Mouse (Mus musculus) bone marrow macrophage, adult 2 months (primary cell): Measurements from ENCODE around the gene Rab27a.

Experiments used
- CTCF ChIP-seq: IDR thresholded peaks from 2 replicates; pipeline ENCODE4 v1.5.1; 2012; ENCODE audit warnings: low read depth, mild to moderate bottlenecking, low read length, moderate library complexity
- POLR2A ChIP-seq: IDR thresholded peaks from 2 replicates; pipeline ENCODE4 v1.6.1; 2012; ENCODE audit warnings: mild to moderate bottlenecking, low read depth, low read length, borderline replicate concordance

DNA sequence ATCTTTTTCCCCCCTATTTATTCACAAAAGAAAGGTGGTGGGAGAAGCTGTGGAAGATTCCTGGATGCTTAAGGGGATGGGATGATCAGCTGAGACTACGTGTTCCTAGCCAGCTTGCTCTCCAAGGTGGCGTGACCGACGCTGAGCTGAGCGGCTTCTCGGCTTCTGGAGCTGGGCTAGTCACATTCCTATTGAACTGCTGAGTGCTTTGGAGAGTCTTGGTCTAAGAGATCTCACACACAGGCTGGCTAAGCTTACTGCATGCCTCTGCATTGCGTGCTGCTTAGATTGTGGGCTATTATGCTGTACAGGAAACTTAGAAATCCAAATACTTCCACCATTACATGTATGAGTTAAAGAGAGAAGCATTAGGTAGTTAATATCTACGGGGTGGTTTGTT is 40.6 kb upstream of the Rab27a start:
- no peak for TF ChIP-seq POLR2A
- no peak for TF ChIP-seq CTCF
